Mouse (Mus musculus) layer of hippocampus, postnatal 25 days (tissue): Measurements from ENCODE around the gene Fam186a. TPM values are rescaled to one million over a fixed set of nuclear protein-coding genes. Genes with fewer than 3 reads are reported as not detected.
A peak's percentile ranks its signal among the peaks of the same experiment; 100 is the strongest.

Source experiments
- DNase-seq, 2 experiments: peaks; one replicate each; pipeline ENCODE4 v3.0.0; 2022; ENCODE audit warnings: mixed read lengths in 2 of 2, low spot score in 1 of 2; ENCODE audit errors: extremely low spot score in 1 of 2
- total RNA-seq, 2 experiments: library from RNA; stranded (reverse); gene quantifications; 2 replicates each; pipeline ENCODE4 v1.2.3; 2021

Fam186a gene
- total RNA-seq, 2 experiments from 2014 or later = 0.02 to 0.07 TPM

GRCm38 (mm10) chr15:99875334-99875869, 91.5 kb downstream of the Fam186a start, which contains the start of gene Lima1:
Gene Lima1, minus strand, starts transcription at chr15:99875456.
- DNase-seq = peak; percentile 65 to 70

GRCm38 (mm10) chr15:99874612-99875333, 92.1 kb downstream of the Fam186a start:
- no peak for DNase-seq

GRCm38 (mm10) chr15:99872543-99872942, 94.3 kb downstream of the Fam186a start:
- DNase-seq = no peak

Other genes with a start within 250 kb of the Fam186a start
- gene Gpd1, start 249.5 kb downstream of the Fam186a start, total RNA-seq = 100 to 1,000 TPM; 128 to 145 TPM
- gene Cox14, start 241.4 kb downstream of the Fam186a start, total RNA-seq = 100 to 1,000 TPM; 124 to 135 TPM
- 10 to 100 TPM; 29.0 to 34.0 TPM for gene Cers5, start 194.2 kb downstream of the Fam186a start, total RNA-seq
- 10 to 100 TPM; 10.1 to 13.8 TPM for gene Lima1, start 91.6 kb downstream of the Fam186a start, total RNA-seq
- 10 to 100 TPM; 46.1 to 52.1 TPM for gene Larp4, start 3.0 kb upstream of the Fam186a start, total RNA-seq
- 10 to 100 TPM; 52.5 to 54.3 TPM for gene Dip2b, start 71.6 kb upstream of the Fam186a start, total RNA-seq